Mouse (Mus musculus): ENCODE data around the gene Bdkrb2.

Bdkrb2 gene

DNA sequence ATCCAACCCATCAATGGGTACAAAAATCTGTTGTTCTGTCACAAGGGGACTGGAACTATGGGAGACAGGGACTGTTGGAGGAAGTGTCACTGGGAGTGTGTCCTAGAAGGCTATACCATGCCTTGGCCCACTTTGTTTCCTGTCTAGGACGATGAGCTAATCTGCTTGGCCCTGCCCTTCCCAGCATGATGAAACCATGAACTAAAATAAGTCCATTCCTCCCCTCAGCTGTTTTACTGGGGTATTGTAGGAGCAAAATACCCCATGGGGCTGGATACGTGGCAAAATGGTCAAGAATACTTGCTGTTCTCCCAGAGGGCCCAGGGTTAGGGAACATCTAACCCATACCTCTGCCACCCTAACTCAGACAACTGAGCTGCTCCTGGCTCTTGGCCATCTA is 15.0 kb upstream of the Bdkrb2 start:
- no peak for DNase-seq

DNA sequence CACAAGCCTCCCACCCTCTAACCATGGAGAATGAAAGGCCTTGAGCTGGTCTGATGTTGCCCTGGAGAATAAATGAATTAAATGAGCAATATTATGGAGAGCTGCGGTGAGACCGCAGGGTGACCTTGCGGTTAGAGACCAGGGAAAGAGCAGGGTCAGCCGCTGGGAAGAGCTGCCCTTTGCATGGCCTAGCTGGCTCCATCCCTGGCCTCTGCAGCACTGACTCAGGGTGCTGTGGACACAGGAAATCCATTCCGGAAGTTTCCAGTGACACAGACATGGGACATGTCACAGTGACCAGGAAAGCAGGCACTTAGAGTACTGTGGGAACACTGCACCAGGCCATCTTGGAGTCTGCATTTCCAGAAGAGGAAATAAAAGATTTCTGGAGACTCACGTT is 14.1 kb upstream of the Bdkrb2 start:
- DNase-seq, result no peak

DNA sequence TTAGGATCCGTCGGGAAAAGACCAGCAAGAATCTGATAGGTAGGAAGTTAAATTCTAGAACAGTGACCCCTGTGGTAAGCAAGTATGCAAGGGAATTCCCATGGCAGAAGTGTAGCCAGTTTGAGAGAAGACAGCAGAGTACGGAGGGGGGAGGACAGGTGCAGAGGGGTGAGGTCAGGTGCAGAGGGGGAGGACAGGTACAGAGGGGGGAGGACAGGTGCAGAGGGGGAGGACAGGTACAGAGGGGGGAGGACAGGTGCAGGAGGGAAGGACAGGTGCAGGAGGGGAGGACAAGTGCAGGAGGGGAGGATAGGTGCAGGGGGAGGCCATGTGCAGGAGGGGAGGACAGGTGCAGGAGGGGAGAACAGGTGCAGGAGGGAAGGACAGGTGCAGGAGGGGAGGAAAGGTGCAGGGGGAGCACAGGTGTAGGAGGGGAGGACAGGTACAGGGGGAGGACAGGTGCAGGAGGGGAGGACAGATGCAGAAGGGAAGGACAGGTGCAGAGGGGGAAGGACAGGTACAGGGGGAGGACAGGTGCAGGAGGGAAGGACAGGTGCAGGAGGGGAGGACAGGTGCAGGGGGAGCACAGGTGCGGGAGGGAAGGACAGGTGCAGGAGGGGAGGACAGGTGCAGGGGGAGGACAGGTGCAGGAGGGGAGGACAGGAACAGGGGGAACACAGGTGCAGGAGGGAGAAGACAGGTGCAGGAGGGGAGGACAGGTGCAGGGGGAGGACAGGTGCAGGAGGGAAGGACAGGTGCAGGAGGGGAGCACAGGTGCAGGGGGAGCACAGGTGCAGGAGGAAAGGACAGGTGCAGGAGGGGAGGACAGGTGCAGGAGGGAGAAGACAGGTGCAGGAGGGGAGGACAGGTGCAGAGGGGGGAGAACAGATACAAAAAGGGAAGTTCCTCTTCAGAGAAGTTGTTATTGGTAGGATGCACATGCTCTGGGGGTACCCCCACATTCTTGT is 12.9 kb upstream of the Bdkrb2 start:
- DNase-seq, result no peak

- DNase-seq, result peak; percentile 64
Observed at GRCm38 (mm10) chr12:105551551-105551989, 11.5 kb upstream of the Bdkrb2 start.

- DNase-seq, result no peak
Observed at GRCm38 (mm10) chr12:105554151-105554772, 8.8 kb upstream of the Bdkrb2 start.

GRCm38 (mm10) chr12:105555172-105555571 is 7.9 kb upstream of the Bdkrb2 start:
- no peak for DNase-seq

DNA sequence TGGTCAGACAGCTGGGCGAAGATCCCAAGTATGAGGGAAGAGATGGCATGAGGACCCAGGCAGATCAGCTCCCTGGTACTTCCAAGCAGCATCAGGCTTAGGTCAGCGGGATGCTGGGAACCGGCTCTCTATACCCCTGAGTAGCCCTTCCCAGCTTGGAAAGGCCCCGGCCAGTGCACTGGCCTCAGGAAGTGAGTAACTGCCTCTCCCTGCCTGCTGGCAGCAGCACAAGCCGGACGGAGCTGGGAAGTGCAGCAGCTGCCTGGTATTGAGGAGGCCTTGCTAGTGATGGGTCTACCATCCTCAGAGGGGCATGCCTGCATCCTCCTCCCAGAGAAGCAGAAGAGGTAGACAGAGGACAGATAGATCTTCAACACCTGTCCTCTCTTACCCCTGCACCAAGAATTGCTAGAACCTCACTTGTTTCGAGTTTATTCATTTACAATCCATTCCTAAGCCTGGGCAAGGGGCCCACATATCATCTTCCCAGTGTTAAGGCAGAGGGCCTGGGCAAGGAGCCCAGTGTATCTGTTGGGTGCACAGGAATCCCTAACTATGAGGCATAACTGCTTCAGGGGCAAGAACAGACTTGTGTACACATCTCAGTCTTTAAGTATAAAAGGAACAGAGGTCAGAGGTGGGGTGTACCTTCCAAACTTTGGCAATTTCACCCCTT is 5.6 kb upstream of the Bdkrb2 start:
- no peak for DNase-seq

DNA sequence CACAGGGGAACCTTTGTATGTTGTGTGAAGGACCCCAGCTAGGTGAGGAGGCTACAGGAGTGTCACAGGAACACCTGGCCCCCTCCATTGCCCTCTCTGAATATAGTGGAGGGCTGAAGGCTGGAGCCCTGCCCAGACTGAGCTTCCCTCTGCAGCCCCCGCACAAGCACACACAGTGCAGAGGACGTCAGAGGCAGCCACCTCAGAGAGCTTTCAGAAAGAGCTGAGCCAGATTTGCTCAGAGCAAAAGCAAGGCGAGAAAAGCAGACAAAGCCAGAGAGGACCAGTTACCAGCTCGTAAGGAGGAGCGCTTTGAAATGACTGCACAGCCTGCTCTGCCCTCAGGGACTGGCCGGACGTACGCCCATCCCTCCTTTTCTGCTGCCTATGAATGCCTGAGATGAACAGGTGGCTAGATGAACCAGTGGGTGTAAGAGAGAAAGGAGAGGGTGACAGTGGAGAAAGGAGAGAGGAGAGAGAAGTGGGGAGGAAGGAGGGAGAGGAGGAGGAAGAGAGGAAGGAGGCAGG is 2.0 kb upstream of the Bdkrb2 start:
- no peak for DNase-seq

- DNase-seq, result no peak
Observed at GRCm38 (mm10) chr12:105562056-105562820, 788 bp upstream of the Bdkrb2 start.

DNA sequence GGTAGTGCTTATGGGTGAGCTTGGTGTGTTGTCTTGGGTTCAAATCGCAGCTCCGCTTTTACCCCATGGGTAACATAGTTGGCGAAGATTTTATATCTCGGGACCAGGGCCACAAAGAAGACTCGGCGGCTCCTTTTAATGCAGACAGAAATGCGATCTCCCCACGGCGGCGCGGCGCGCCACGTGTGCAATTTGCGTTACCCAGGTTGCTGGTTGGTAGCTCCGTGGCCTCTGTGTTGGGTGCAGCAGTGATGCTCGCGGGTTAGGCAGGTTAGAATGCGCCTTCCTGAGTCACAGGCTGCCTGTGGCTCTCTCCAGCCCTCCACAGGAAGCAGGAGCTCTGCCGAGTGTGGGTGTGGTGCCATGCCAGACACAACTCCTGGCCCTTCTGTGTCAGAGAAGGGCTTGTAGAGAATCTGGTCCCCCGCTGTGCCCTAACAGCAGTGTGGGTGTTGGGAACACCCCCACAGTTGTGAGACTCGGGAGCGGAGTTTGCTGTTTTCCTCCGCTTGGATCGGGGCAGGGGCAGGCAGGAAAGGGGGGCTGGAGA is 775 bp downstream of the Bdkrb2 start:
- DNase-seq, result no peak

GRCm38 (mm10) chr12:105565221-105565620 is 2.2 kb downstream of the Bdkrb2 start:
- DNase-seq, result no peak

GRCm38 (mm10) chr12:105571867-105572266 is 8.8 kb downstream of the Bdkrb2 start:
- no peak for DNase-seq

DNA sequence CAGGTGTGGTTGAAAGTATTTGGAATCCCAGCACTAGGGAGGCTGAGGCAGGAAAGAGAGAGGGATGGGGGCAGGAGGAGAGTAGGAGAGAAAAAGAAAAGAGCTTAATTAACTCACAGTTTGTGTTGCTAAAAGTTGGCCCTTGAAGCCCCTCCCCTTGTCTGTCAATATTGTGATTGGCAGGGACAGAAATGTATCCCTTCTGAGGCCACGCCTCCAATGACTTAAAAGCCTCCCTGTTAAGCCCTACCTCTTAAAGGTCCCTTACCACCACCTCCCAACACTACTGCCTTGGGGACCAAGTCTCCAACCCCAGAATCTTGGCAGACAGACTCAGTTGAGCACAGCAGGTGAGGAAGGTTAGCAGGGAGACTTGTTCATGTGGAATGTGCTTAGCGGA is 9.6 kb downstream of the Bdkrb2 start:
- no peak for DNase-seq

DNA sequence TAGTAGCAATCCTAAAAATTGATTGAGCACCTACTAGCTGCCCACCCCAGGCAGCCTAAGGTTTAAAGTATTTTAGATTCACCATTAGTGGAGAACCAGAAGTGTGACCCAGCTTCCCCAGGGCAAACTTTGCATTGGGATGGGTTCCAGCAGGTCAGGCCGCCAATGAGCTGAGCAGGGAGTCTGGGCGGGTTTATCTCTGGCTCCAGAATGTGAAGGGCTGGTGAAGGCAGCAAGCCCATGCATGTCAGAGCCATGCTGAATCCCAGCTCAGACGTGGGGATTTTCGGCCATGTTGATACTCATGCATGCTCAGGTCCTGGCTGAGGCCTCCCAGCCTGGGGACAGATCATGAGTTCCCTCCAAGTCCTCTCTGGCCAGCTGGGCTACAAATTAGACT is 11.3 kb downstream of the Bdkrb2 start:
- no peak for DNase-seq

DNA sequence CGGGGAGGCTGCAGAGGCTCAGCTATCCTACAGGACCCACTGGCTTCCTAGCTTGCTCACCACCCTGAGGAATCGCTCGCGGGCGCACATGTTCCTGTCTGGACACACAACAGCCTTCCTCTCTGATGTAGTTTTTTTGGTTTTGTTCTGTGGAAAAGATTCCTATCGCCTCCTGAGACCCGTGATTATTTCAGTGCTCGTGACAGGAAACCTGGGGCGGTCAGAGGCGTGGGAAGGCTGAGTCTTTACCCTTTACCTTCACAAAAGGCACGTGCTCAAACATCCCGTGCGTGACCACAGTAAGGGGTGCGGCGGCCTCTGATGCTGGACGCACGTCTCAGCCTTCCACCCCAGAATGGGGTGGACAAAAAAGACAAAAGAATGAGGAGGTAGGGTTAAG is 17.5 kb downstream of the Bdkrb2 start:
- DNase-seq, result no peak

GRCm38 (mm10) chr12:105582486-105582885 is 19.5 kb downstream of the Bdkrb2 start:
- DNase-seq, result no peak

DNA sequence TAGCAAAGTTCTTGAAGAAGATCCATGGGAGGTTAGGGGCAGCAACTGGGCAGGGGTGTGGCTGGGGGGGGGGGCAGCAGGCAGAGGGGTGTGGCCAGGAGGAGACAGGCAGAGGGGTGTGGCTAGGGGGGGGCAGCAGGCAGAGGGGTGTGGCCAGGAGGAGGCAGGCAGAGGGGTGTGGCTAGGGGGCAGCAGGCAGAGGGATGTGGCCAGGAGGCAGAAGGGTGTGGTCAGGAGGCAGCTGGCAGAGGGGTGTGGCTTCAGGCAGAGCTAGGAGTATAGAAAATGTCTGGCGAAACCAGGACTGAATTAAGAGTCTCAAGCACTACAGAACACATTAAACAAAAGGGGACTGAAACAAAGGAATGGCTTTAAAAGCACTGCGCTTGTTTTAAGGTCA is 20.5 kb downstream of the Bdkrb2 start:
- no peak for DNase-seq

- peak; percentile 49 for DNase-seq
Observed at GRCm38 (mm10) chr12:105584851-105585250, 21.8 kb downstream of the Bdkrb2 start.

- no peak for DNase-seq
Observed at GRCm38 (mm10) chr12:105587526-105587925, 24.5 kb downstream of the Bdkrb2 start.

DNA sequence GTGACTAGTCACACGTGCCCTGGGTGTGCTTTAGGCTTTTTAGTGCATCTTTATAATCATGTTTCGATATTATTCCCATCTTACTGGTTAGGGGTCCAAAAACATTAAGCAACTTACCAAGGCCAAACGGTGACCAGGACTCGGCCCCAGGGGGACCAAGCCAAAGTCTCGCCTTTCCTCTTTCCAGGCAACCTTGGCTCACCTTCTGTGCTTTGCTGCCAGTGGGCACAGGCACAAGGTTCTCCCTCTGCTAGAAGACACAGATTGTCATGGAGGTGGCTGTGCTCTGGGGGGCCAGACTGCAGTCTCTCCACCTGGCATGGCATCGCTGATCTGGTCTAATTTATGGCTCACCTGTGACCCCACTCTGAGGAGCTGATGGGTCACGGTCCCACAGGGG is 27.8 kb downstream of the Bdkrb2 start:
- DNase-seq, result no peak

DNA sequence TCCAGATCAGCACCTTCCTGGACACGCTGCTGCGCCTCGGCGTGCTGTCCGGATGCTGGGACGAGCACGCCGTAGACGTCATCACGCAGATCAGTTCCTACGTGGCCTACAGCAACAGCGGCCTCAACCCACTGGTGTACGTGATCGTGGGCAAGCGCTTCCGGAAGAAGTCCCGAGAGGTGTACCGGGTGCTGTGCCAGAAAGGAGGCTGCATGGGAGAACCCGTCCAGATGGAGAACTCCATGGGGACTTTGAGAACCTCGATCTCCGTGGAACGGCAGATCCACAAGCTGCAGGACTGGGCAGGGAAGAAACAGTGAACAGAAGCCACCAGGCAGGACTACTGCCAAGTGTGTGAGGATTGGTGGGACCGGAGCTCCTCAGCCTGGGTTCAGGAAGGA is 29.3 kb downstream of the Bdkrb2 start:
- peak; percentile 48 for DNase-seq

- DNase-seq, result no peak
Observed at GRCm38 (mm10) chr12:105593471-105593870, 30.4 kb downstream of the Bdkrb2 start.

Data from cerebellum, adult 9-10 months (tissue).